ENCODE assay signal across 18 mouse cellular contexts in the genomic region with DNA sequence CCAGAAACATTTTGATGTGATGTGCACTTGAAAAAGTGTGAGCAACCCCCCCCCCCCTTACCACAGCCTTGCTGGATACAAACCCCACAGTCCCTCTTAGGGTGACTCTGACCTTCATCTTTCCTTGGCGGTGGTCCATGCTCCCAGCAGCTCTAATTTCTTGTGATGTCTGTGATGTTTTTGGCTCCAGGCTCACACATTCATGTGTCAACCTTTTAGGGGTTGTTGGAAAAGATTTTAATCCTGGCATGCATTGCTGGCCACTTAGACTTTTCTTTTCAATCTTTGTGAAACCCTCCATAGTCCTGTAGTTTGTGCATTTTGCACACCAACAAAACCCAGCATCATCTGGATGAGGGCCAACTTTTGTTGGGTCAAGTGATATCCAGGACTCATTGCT.
A peak's percentile ranks its signal among the peaks of the same experiment; 100 is the strongest.
DNase-seq lines count a peak whose midpoint lies in the region; ATAC-seq and TF ChIP-seq lines count a peak whose summit lies in the region.
"Had no signal": no experiment of that assay in that cellular context is flagged by ENCODE, and none has a peak within 500 bp of the region (broad histone marks: within the 10 kb centered on the region; RNA-seq: fewer than 3 reads in every experiment).

No protein-coding gene starts in this region.

- H3K27ac ChIP-seq in hindbrain, postnatal 0 days: no peak overlapping the region
- no peak overlapping the region for H3K27ac ChIP-seq in hindbrain, embryonic 12.5 days
- H3K27ac ChIP-seq in lung, embryonic 14.5 days (ENCODE audit: low read depth): no peak overlapping the region
- H3K27ac ChIP-seq: forebrain, embryonic 15.5 days; midbrain, embryonic 12.5 days; stomach, postnatal 0 days had no signal

- H3K36me3 ChIP-seq in hindbrain, postnatal 0 days (ENCODE audit: insufficient read depth, low read length): no peaks in the 10 kb centered on the region
- H3K36me3 ChIP-seq in hindbrain, embryonic 12.5 days: no peaks in the 10 kb centered on the region
- no peaks in the 10 kb centered on the region for H3K36me3 ChIP-seq in lung, embryonic 14.5 days (ENCODE audit: insufficient read depth)
- H3K36me3 ChIP-seq: forebrain, embryonic 15.5 days; heart, embryonic 12.5 days; midbrain, embryonic 12.5 days had no signal

- no peak overlapping the region for H3K4me2 ChIP-seq in hindbrain, postnatal 0 days (ENCODE audit: low read depth, low read length)
- no peak overlapping the region for H3K4me2 ChIP-seq in hindbrain, embryonic 12.5 days (replicated peaks)
- H3K4me2 ChIP-seq in lung, embryonic 14.5 days: no peak overlapping the region
- H3K4me2 ChIP-seq: forebrain, embryonic 15.5 days; heart, embryonic 12.5 days; midbrain, embryonic 12.5 days had no signal

- H3K9ac ChIP-seq in hindbrain, postnatal 0 days (replicated peaks; ENCODE audit: low read length): no peak overlapping the region
- H3K9ac ChIP-seq in hindbrain, embryonic 12.5 days: no peak overlapping the region
- no peak overlapping the region for H3K9ac ChIP-seq in lung, embryonic 14.5 days
- H3K9ac ChIP-seq: forebrain, embryonic 15.5 days; heart, embryonic 12.5 days; midbrain, embryonic 12.5 days had no signal

- no peaks in the 10 kb centered on the region for H3K4me1 ChIP-seq in hindbrain, postnatal 0 days (ENCODE audit: insufficient read depth, low read length)
- no peaks in the 10 kb centered on the region for H3K4me1 ChIP-seq in hindbrain, embryonic 12.5 days
- H3K4me1 ChIP-seq in lung, embryonic 14.5 days (ENCODE audit: insufficient read depth): no peaks in the 10 kb centered on the region
- H3K4me1 ChIP-seq in lung, adult 2 months (ENCODE audit: control insufficient read depth, insufficient read depth, low read length): no peaks in the 10 kb centered on the region
- H3K4me1 ChIP-seq: forebrain, embryonic 15.5 days; heart, embryonic 12.5 days; midbrain, embryonic 12.5 days had no signal

- ATAC-seq in hindbrain, postnatal 0 days: peak; percentile 49
- ATAC-seq in hindbrain, embryonic 12.5 days (ENCODE audit: low FRiP score): no peak
- no peak for ATAC-seq in lung, embryonic 14.5 days (ENCODE audit: insufficient read depth)
- ATAC-seq in erythroid progenitor cell, adult 5-6 weeks (replicated peaks; ENCODE audit: low FRiP score, poor library complexity, severe bottlenecking): no peak
- ATAC-seq: forebrain, embryonic 15.5 days had no signal

- TF ChIP-seq POLR2A in lung, adult 2 months (IDR thresholded peaks at IDR 0.05; ENCODE audit: borderline replicate concordance, extremely low read depth, low read depth, low read length): no peak

- H3K27me3 ChIP-seq in hindbrain, postnatal 0 days (ENCODE audit: insufficient read depth, low read length): no peaks in the 10 kb centered on the region
- H3K27me3 ChIP-seq in hindbrain, embryonic 12.5 days: no peaks in the 10 kb centered on the region
- no peaks in the 10 kb centered on the region for H3K27me3 ChIP-seq in lung, embryonic 14.5 days (ENCODE audit: insufficient read depth, low read length)
- H3K27me3 ChIP-seq: forebrain, embryonic 15.5 days; heart, embryonic 12.5 days; midbrain, embryonic 12.5 days had no signal

- DNase-seq in adrenal gland, postnatal 14 days: peak; percentile 5
- no peak for DNase-seq in adrenal gland, adult 8-10 months
- DNase-seq in hindbrain, postnatal 0 days (ENCODE audit: low spot score): peak; percentile 52
- DNase-seq in lung, embryonic 14.5 days: peak; percentile 26
- no peak for DNase-seq in lung, adult 2 months
- peak; percentile 52 for DNase-seq in fibroblast of lung, adult 2 months (ENCODE audit: low read depth)
- DNase-seq: cerebellum, adult 8-10 months; gastrocnemius, postnatal 14 days; heart, adult 11 months; kidney, adult 2 months; lung, postnatal 14 days; thymus, adult 2 months had no signal

- WGBS in hindbrain, postnatal 0 days: 53% methylated on average over 1 of the region's 1 CpGs
- 94% methylated on average over 1 of the region's 1 CpGs for WGBS in hindbrain, embryonic 12.5 days
- WGBS in lung, embryonic 14.5 days: 84% methylated on average over 1 of the region's 1 CpGs
- 67% methylated on average over 1 of the region's 1 CpGs for WGBS in lung, adult 2 months

- H3K4me3 ChIP-seq in hindbrain, postnatal 0 days (ENCODE audit: low read length): no peak overlapping the region
- no peak overlapping the region for H3K4me3 ChIP-seq in hindbrain, embryonic 12.5 days
- H3K4me3 ChIP-seq in lung, embryonic 14.5 days (ENCODE audit: low read depth, low read length): no peak overlapping the region
- no peak overlapping the region for H3K4me3 ChIP-seq in lung, adult 2 months (replicated peaks; ENCODE audit: extremely low read depth, low read depth, low read length)
- H3K4me3 ChIP-seq: forebrain, embryonic 15.5 days; heart, embryonic 12.5 days; midbrain, embryonic 12.5 days had no signal

- H3K9me3 ChIP-seq in hindbrain, postnatal 0 days (ENCODE audit: low read length): no peaks in the 10 kb centered on the region
- H3K9me3 ChIP-seq in hindbrain, embryonic 12.5 days (replicated peaks): no peaks in the 10 kb centered on the region
- H3K9me3 ChIP-seq in lung, embryonic 14.5 days (ENCODE audit: low read depth, low read length): no peaks in the 10 kb centered on the region
- H3K9me3 ChIP-seq: forebrain, embryonic 15.5 days; heart, embryonic 12.5 days; midbrain, embryonic 12.5 days had no signal

- TF ChIP-seq CTCF in hindbrain, postnatal 0 days (IDR thresholded peaks at IDR 0.05; ENCODE audit: low read depth): no peak
- no peak for TF ChIP-seq CTCF in lung, embryonic 14.5 days (IDR thresholded peaks at IDR 0.05; ENCODE audit: low read depth)
- TF ChIP-seq CTCF in lung, adult 2 months (IDR thresholded peaks at IDR 0.05; ENCODE audit: insufficient read depth, low read length): no peak

Comparison
In these comparisons a context has a peak if more than half of its experiments do, and no peak if none do; other contexts are left out.
1. DNase-seq: peak in adrenal gland, postnatal 14 days (single experiment), hindbrain, postnatal 0 days (single experiment), lung, embryonic 14.5 days (single experiment) and fibroblast of lung, adult 2 months (single experiment); none in adrenal gland, adult 8-10 months (single experiment) and lung, adult 2 months (single experiment).